Mouse (Mus musculus) erythroblast, embryonic 14.5 days (primary cell): ENCODE results near the gene Rnf157. TPM values are rescaled to one million over a fixed set of nuclear protein-coding genes. Genes with fewer than 3 reads are reported as not detected.

Experiments used
- H3K27me3 ChIP-seq: 2 replicates; pipeline ENCODE4 v1.6.1; 2012; ENCODE audit warnings: inconsistent platforms; ENCODE audit not compliant: control insufficient read depth
- H3K36me3 ChIP-seq: 2 replicates; pipeline ENCODE4 v1.6.1; 2012; ENCODE audit warnings: mild to moderate bottlenecking, inconsistent platforms; ENCODE audit not compliant: control insufficient read depth
- H3K4me1 ChIP-seq: 2 replicates; pipeline ENCODE4 v1.6.1; 2012; ENCODE audit warnings: inconsistent platforms; ENCODE audit not compliant: control insufficient read depth
- H3K4me3 ChIP-seq: replicated peaks from 2 replicates; pipeline ENCODE3; 2012; ENCODE audit warnings: moderate library complexity, mild to moderate bottlenecking, inconsistent platforms
- H3K9me3 ChIP-seq: 2 replicates; pipeline ENCODE4 v1.6.1; 2012; ENCODE audit warnings: low read length, inconsistent platforms, mixed read lengths; ENCODE audit not compliant: control insufficient read depth
- GATA1 ChIP-seq: IDR thresholded peaks from 2 replicates; pipeline ENCODE4 v1.6.1; 2012; ENCODE audit warnings: low read length, inconsistent platforms, mixed read lengths
- TAL1 ChIP-seq: IDR thresholded peaks from 3 replicates; pipeline ENCODE4 v1.6.1; 2012; ENCODE audit warnings: low read length, inconsistent platforms, mixed read lengths
- polyA plus RNA-seq: library from polyadenylated mRNA; stranded (reverse); fragments of >175 nt; gene quantifications from 2 replicates; pipeline ENCODE4 v1.2.3, GENCODE M21; 2012

The Rnf157 gene
- polyA plus RNA-seq, 1 experiment: not detected

DNA sequence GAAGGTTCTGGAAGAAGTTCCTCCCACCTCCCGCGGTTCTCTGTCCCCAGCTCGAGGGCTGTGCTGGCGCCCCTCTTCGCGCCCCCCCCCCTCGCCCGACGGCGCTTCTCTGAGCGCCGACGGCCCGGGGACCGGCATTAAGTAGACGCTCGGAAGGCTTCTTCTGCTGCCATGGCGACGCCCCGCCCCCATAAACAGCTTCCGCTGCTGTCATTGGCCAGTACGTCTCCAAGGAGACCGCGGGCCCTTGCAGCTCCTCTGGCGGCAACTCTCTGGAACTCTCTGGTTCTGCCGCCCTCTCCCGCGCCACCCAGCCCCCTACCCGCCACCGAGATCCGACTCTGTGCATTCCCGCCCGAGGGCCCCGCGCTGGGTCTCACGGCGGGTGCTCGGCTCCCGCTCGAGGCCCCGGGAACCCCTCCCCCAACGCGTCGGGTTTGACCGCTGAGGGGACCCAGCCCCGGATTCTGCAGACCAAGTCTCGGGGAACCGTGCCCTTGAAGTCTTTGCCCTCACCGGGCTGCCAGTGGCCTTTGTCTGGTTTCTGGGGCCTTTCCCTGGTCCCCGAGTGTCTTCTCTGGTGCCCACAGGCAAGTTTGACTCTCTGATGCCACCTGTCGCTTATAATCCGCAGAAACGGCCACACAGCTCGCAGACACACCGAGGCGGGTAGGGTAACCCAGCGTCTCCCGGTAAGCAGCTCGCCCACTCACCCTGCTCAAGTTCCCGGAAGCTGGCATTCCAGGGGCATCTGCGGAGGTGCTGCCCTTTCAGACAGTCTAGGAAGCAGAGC lies 77.4 kb downstream of the Rnf157 start, which contains the start of gene Foxj1:
Foxj1 (minus strand) TSS at position 156 of the 793 bp plus-strand sequence.
- Histone ChIP-seq H3K27me3 (peaks cover 68% of the 10 kb centered on the region), H3K36me3 (no peaks in the 10 kb centered on the region), H3K9me3 (peaks cover 3% of the 10 kb centered on the region; the same call in 1 of the 2 replicates), H3K4me1 (peaks cover 18% of the 10 kb centered on the region), H3K4me3 (peak within 1 kb of the TSS; percentile 61)
- TF ChIP-seq TAL1 (no peak), GATA1 (no peak)

DNA sequence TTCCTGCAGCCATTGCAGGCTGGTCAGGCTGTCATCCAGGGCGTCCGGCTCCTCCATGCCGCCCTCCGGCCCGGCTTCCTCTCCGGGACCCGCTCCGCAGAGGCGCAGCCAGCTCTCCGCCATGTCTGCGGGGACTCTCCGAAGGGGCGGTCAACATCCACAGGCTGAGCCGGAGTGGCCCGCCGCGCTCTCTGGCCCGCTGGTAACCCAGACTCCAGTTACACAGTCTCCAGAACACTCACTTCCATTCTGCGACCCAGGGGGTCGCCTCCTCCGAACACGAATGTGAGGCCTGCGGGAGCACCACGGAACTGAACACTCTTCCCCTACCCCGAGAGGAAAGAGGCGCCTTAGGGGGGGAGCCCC lies 78.4 kb downstream of the Rnf157 start:
- Histone ChIP-seq H3K4me3 (peak overlapping the region; percentile 2), H3K9me3 (peaks cover 3% of the 10 kb centered on the region; the same call in 1 of the 2 replicates), H3K27me3 (peaks cover 68% of the 10 kb centered on the region), H3K36me3 (no peaks in the 10 kb centered on the region), H3K4me1 (peaks cover 18% of the 10 kb centered on the region)
- TF ChIP-seq GATA1 (no peak), TAL1 (no peak)

DNA sequence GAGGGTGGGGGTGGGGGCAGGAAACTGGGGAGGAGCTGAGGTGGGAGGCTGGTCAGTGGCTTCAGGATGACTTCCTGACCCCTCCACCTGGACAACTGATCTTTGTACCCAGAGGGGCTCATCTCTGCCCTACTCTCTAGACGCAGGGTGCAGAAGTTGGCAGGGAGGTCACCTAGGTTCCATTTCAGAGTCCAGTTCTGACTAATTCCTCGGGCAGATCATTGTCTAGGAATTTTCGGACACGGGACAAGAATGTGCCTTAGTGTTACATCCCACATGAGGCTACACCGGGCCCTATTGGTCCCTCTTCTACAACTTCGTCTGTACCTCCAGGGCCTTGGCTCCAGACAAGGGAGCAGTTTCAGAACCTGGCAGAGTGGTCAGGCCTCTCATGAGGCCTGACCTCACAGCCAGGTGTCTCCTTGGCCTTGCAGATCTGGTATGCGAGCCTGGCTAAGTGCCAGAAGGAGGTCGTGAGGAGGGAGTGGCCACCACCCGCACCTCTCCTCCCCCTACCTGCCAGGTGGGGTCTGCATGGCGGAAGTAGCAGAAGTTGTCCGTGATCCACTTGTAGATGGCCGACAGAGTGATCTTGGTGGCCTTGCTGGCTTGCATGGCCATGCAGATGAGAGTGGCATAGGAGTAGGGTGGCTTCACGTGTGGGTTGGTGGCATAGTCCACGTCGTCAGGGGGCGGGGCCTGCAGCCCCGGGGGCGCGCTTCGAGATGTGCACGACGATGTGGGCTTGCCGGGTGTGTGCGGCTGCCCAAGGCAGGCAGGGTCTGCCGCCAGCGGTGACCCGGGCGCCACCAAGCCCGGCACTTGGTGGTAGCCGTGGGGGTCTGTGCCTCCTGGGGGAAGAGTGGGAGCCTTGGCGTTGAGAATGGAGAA lies 79.1 kb downstream of the Rnf157 start:
- H3K27me3 ChIP-seq: peaks cover 68% of the 10 kb centered on the region

DNA sequence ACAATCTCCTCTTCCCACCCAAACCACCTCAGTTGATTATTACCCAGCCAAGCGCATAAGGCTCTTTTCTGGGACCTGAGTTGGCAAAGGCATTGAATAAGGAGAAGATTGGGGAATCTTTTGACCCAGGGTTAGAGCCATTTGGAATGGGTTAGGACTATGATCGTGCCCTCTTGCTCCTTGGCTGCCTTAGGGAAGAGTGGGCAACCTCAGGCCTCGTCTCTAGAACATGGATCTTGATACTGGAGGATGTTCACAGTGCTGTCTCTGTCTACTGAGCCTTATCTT lies 79.9 kb downstream of the Rnf157 start:
- H3K4me3 ChIP-seq: no peak overlapping the region
- peaks cover 3% of the 10 kb centered on the region; the same call in 1 of the 2 replicates for H3K9me3 ChIP-seq
- no peak for TF ChIP-seq GATA1
- no peak for TF ChIP-seq TAL1
- H3K4me1 ChIP-seq: peaks cover 16% of the 10 kb centered on the region
- H3K27me3 ChIP-seq: peaks cover 63% of the 10 kb centered on the region
- H3K36me3 ChIP-seq: no peaks in the 10 kb centered on the region

More for the DNA sequence above, 79.1 kb downstream of the Rnf157 start:
- no peaks in the 10 kb centered on the region for H3K36me3 ChIP-seq
- peaks cover 3% of the 10 kb centered on the region; the same call in 1 of the 2 replicates for H3K9me3 ChIP-seq
- peak overlapping the region; percentile 2 for H3K4me3 ChIP-seq
- peaks cover 17% of the 10 kb centered on the region for H3K4me1 ChIP-seq
- TF ChIP-seq GATA1: no peak
- no peak for TF ChIP-seq TAL1

DNA sequence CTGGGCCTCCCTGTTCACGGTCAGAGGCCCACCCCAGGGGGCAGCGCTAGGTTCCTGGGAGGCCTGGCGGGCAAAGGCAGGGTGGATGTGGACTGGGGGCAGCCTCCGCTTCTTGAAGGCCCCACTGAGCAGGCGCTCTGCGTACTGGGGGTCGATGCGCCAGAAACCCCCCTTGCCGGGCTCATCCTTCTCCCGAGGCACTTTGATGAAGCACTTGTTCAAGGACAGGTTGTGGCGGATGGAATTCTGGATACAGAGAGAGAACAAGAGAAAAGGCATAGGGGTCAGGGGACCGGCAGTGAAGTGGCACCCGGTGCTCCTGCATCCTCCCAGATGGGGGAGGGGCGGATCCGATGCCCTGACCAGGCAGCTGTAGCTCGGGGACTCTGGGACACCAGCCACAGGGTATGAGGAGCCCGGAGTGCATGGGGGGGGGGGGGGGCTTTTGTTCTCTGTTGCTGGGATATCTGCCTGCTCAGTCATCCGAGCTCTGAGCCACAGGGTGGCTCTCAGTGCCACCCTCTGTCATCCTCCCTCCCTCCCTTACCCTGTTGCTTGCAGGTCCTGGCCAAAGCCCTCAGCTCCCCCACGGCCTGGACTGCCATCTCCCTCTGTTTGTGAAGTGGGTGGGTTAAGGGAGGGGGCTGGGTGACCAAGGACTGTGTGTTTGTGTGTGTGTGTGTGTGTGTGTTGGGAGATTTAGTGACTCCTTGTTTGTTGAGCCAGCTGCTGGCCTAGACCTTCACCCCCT lies 80.4 kb downstream of the Rnf157 start:
- H3K4me3 ChIP-seq: no peak overlapping the region
- TF ChIP-seq TAL1 (no peak), GATA1 (no peak)
- H3K4me1 ChIP-seq: peaks cover 16% of the 10 kb centered on the region
- H3K9me3 ChIP-seq: peaks cover 3% of the 10 kb centered on the region; the same call in 1 of the 2 replicates
- no peaks in the 10 kb centered on the region for H3K36me3 ChIP-seq
- H3K27me3 ChIP-seq: peaks cover 57% of the 10 kb centered on the region

DNA sequence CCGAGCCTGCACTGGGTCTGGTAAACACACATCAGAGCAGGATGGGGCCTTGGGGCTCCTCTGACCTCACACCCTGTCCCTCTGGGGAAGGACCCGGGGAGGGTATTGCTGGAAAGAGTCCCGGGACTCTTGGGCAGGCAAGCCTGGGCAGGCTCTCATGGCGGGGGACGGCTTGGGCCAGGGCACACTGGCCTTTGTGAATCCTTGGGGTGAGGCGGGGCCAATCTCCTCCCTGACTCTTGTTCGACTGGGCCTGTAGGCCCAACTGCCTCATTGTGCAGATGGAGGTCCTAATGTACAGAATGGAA lies 82.7 kb downstream of the Rnf157 start:
- TF ChIP-seq GATA1 (no peak), TAL1 (no peak)
- H3K4me3 ChIP-seq: no peak overlapping the region
- peaks cover 35% of the 10 kb centered on the region for H3K27me3 ChIP-seq
- H3K36me3 ChIP-seq: no peaks in the 10 kb centered on the region
- peaks cover 9% of the 10 kb centered on the region for H3K4me1 ChIP-seq
- H3K9me3 ChIP-seq: peaks cover 3% of the 10 kb centered on the region; the same call in 1 of the 2 replicates

DNA sequence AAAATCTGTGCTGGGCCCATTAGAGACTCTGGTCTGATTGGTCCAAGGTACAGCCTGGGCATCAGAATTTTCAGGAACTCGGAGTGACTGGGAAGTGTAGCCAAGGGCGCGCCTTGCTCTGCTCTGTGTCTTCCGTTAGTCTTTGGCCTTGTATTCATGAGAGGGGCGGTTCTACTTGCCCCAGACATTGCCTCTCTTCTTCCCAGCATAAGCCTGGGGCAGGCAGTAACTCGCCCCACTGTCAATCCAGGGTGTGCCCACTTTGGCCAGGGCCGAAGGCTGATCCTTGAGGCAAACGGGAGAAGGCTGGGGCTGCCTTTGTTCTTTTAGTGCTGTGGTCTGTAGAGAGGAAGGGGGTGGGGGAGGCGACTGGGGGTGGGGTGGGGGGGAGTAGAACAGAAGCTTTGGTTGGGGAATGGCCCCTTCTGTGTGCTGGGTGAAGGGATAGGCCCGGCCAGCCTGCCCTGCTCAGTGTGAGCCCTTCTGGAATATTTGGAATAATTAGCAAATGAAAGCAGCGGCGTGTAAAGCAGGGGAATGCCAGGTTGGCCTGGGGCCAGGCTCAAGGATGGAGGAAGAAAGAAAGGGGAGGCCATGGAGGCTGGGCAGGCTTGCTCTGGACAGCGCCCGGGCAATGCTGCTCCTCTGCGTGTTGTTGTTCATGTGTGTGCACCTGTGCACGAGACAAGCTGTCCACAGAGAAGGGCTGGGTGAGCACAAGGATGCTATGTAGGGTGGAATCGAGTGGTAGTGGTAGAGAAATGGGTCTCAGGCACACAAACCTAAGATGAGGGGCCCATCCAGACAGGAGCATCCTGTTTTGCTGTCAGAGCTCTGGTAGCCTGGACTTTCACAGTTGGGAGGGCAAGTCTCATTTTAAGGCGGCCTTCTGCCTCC lies 83.3 kb downstream of the Rnf157 start:
- no peaks in the 10 kb centered on the region for H3K36me3 ChIP-seq
- peaks cover 3% of the 10 kb centered on the region; the same call in 1 of the 2 replicates for H3K4me1 ChIP-seq
- no peak overlapping the region for H3K4me3 ChIP-seq
- H3K27me3 ChIP-seq: peaks cover 29% of the 10 kb centered on the region
- peaks cover 3% of the 10 kb centered on the region; the same call in 1 of the 2 replicates for H3K9me3 ChIP-seq
- TF ChIP-seq GATA1: no peak
- no peak for TF ChIP-seq TAL1
